Mouse (Mus musculus) mammary gland, adult 2 months (tissue): Measurements from ENCODE around the gene Gm21767. TPM values are rescaled to one million over a fixed set of nuclear protein-coding genes. Genes with fewer than 3 reads are reported as not detected.

Experiments used
- polyA plus RNA-seq: library from polyadenylated mRNA; depleted of rRNA; stranded (reverse); fragments of >200 nt; gene quantifications from 2 replicates; pipeline ENCODE4 v1.2.3, GENCODE M21; 2012; ENCODE audit warnings: low replicate concordance; rRNA removed

Gene Gm21767
- polyA plus RNA-seq: not detected in 2 replicates

GRCm38 (mm10) chrY:13941438-13941837, at the start of gene Gm21767:
TSS of gene Gm21767 (plus strand) at chrY:13941738.

